Mouse (Mus musculus): ENCODE data around the gene Tinagl1. TPM values are rescaled to one million over a fixed set of nuclear protein-coding genes. Genes with fewer than 3 reads are reported as not detected.
A peak's percentile ranks its signal among the peaks of the same experiment; 100 is the strongest.

Gene Tinagl1
- polyA plus RNA-seq, 1 experiment from 2014 or later, result 26.1 TPM

GRCm38 (mm10) chr4:130173060-130173822 is 1.7 kb downstream of the Tinagl1 start:
- Histone ChIP-seq H3K4me3 (ENCODE audit: low read length) (peak overlapping the region; percentile 31; the same call in 1 of the 2 replicates), H3K36me3 (ENCODE audit: control insufficient read depth, insufficient read depth, low read length) (no peaks in the 10 kb centered on the region), H3K27ac (ENCODE audit: low read depth, low read length) (no peak overlapping the region; the same call in 1 of the 2 replicates), H3K4me1 (ENCODE audit: control insufficient read depth, insufficient read depth, low read length) (peaks cover 57% of the 10 kb centered on the region), H3K9ac (ENCODE audit: low read depth, low read length) (no peak overlapping the region), H3K4me2 (replicated peaks; ENCODE audit: low read depth, low read length) (peak overlapping the region; percentile 51), H3K27me3 (ENCODE audit: control insufficient read depth, insufficient read depth, low read length) (peaks cover 12% of the 10 kb centered on the region), H3K9me3 (ENCODE audit: control insufficient read depth, low read length) (no peaks in the 10 kb centered on the region)
- ATAC-seq (ENCODE audit: low FRiP score, low TSS enrichment), result no peak
- 67% methylated on average over 11 of the region's 11 CpGs for WGBS

DNA sequence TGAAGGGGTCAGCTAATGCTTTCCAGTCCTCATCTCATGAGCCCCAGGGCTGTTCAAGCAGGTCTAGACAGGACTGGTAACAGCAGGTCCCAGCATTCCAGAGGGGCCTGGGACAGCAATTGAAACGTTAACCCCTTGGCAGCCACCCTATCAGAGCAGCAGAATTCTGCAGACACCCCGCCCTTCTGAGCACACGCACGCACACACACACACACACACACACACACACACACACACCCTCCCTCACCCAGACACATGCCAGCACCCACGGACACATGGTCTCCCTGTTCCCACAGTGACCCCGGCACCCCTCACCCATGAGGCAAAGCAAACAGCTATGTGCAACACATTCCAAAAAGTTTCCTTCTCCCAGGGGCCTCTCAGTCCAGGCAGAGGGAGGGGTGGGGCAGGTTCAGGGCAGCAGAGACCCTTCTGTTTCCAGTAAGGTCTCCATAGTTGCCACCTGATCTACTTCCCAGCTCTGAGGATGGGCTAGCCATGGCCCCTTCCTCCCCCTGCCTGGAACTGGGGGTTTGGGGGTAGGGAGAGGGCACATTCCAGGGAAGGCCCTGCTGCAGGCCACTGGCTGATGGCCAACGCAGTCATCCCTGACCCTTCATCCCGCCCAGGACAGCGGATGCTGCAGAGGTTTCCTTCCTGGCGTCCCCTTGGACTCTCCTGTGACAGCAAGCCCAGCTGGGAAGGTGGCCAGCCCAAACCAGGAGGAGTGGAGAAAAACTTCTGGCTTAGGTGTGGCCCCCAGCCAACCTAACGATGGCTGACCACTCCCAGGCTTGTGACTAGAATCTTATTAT is 2.8 kb downstream of the Tinagl1 start:
- WGBS, result 40% methylated on average over 11 of the region's 11 CpGs
- H3K9ac ChIP-seq (ENCODE audit: low read depth, low read length), result peak overlapping the region; percentile 31; the same call in 1 of the 2 replicates
- peaks cover 58% of the 10 kb centered on the region for H3K4me1 ChIP-seq (ENCODE audit: control insufficient read depth, insufficient read depth, low read length)
- peaks cover 12% of the 10 kb centered on the region for H3K27me3 ChIP-seq (ENCODE audit: control insufficient read depth, insufficient read depth, low read length)
- H3K9me3 ChIP-seq (ENCODE audit: control insufficient read depth, low read length), result no peaks in the 10 kb centered on the region
- peak overlapping the region; percentile 17; the same call in 1 of the 2 replicates for H3K4me2 ChIP-seq (replicated peaks; ENCODE audit: low read depth, low read length)
- H3K36me3 ChIP-seq (ENCODE audit: control insufficient read depth, insufficient read depth, low read length), result no peaks in the 10 kb centered on the region
- no peak overlapping the region for H3K4me3 ChIP-seq (ENCODE audit: low read length)
- peak overlapping the region; percentile 47; the same call in 1 of the 2 replicates for H3K27ac ChIP-seq (ENCODE audit: low read depth, low read length)
- peak; percentile 16; the same call in 1 of the 2 replicates for ATAC-seq (ENCODE audit: low FRiP score, low TSS enrichment)

- WGBS, result 87% methylated on average over 4 of the region's 4 CpGs
- Histone ChIP-seq H3K9ac (ENCODE audit: low read depth, low read length) (no peak overlapping the region), H3K4me2 (replicated peaks; ENCODE audit: low read depth, low read length) (no peak overlapping the region), H3K27ac (ENCODE audit: low read depth, low read length) (no peak overlapping the region), H3K4me3 (ENCODE audit: low read length) (no peak overlapping the region), H3K36me3 (ENCODE audit: control insufficient read depth, insufficient read depth, low read length) (no peaks in the 10 kb centered on the region), H3K4me1 (ENCODE audit: control insufficient read depth, insufficient read depth, low read length) (peaks cover 50% of the 10 kb centered on the region), H3K27me3 (ENCODE audit: control insufficient read depth, insufficient read depth, low read length) (peaks cover 11% of the 10 kb centered on the region), H3K9me3 (ENCODE audit: control insufficient read depth, low read length) (no peaks in the 10 kb centered on the region)
- no peak for ATAC-seq (ENCODE audit: low FRiP score, low TSS enrichment)
These were observed 4.6 kb downstream of the Tinagl1 start for GRCm38 (mm10) chr4:130170362-130170761.

DNA sequence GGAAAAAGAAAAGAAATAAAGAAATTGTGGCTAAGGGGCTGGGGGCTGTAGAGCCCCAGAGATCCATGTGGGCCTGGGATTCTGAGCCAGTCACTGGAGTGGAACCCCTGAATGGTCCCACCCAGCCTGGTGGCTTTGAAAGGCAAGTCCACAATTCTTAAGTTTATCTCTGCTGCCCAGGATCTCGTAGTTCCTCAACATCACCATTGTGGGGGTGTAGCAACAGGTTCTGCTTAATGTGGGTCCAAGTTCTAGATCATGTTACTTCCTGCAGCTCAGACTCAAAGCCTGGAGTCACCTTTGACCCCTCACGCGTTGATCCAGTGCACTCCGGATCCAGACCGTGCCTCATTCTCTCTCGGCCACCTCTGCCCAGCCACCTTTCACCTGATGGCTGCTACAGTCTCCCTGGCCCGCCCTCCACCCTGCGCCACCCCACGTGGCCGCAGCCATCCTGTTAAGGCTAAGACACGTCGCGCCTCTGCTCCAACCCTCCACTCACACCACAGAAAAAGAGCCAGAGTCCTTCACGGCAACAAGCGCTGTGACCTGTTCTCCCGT is 5.4 kb downstream of the Tinagl1 start:
- H3K36me3 ChIP-seq (ENCODE audit: control insufficient read depth, insufficient read depth, low read length), result no peaks in the 10 kb centered on the region
- peaks cover 41% of the 10 kb centered on the region for H3K4me1 ChIP-seq (ENCODE audit: control insufficient read depth, insufficient read depth, low read length)
- H3K4me2 ChIP-seq (replicated peaks; ENCODE audit: low read depth, low read length), result no peak overlapping the region
- no peaks in the 10 kb centered on the region for H3K9me3 ChIP-seq (ENCODE audit: control insufficient read depth, low read length)
- 66% methylated on average over 16 of the region's 16 CpGs for WGBS
- H3K27me3 ChIP-seq (ENCODE audit: control insufficient read depth, insufficient read depth, low read length), result peaks cover 9% of the 10 kb centered on the region
- no peak overlapping the region for H3K9ac ChIP-seq (ENCODE audit: low read depth, low read length)
- ATAC-seq (ENCODE audit: low FRiP score, low TSS enrichment), result no peak
- H3K27ac ChIP-seq (ENCODE audit: low read depth, low read length), result no peak overlapping the region
- no peak overlapping the region for H3K4me3 ChIP-seq (ENCODE audit: low read length)

DNA sequence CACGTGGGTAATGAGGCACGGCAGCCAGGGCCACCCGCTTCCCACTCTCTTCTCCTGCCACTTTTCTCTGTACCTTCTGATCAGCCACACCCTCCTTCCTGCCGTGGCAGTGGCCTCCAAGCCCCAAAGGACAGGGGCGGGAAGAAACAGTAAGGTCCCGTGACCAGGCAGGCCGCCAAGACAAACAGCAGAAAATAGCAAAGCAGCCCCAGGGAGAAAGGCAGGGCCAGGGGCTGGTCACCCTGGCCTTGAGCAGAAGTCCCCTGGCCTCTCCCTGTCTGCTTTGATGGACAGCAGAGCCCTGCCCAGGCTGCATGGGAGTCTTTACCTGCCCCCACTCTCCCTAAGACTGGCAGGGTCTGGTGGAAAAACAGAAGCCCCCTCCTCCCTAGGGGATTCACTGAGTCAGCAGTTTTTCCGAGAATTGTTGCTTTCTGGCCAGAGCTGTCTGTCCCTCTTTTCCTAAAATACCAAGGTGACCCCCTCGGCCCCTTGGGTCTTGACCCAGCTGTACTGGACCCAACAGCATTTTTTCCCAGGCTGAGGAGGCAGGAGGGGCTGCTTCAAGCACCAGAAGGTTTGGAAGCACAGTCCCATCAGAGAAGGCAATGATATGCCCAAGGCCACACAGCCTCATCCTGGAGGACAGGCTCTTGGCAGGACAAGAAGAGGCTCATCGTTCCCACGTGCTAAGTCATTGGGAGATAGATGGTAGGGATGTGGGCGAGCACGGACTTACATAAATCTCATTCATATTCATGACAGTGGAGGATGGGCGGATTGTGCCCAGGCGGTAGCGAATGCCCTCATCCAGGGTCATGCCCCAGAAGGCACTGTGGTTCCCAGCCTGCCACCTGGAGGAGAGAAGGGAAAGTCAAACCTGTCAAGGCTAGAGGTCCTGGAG is 6.4 kb downstream of the Tinagl1 start:
- Histone ChIP-seq H3K4me2 (replicated peaks; ENCODE audit: low read depth, low read length) (peak overlapping the region; percentile 21; the same call in 1 of the 2 replicates), H3K27me3 (ENCODE audit: control insufficient read depth, insufficient read depth, low read length) (no peaks in the 10 kb centered on the region), H3K36me3 (ENCODE audit: control insufficient read depth, insufficient read depth, low read length) (no peaks in the 10 kb centered on the region), H3K4me1 (ENCODE audit: control insufficient read depth, insufficient read depth, low read length) (peaks cover 38% of the 10 kb centered on the region), H3K9ac (ENCODE audit: low read depth, low read length) (no peak overlapping the region), H3K9me3 (ENCODE audit: control insufficient read depth, low read length) (no peaks in the 10 kb centered on the region), H3K4me3 (ENCODE audit: low read length) (no peak overlapping the region), H3K27ac (ENCODE audit: low read depth, low read length) (peak overlapping the region; percentile 37; the same call in 1 of the 2 replicates)
- ATAC-seq (ENCODE audit: low FRiP score, low TSS enrichment), result peak; percentile 65
- 28% methylated on average over 16 of the region's 16 CpGs for WGBS

DNA sequence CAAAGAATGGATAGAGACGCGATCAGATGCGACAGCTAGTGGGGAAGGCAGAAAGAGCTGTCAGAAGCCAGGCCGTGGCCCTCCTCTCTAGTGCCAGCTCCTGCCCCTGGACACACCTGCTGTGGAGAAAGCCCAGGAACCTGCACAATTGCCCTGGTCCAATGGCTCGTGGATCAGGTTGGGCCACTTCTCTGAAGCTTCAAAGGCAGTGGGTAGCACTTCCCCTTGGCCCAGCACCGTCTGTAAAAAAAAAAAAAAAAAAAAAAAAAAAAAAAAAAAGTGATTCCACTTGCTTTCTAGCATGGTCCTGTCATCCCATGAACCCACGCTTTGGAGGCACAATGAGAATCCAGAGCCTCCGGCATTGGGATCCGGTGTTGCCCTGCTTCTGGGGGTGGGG is 7.1 kb downstream of the Tinagl1 start:
- Histone ChIP-seq H3K9ac (ENCODE audit: low read depth, low read length) (no peak overlapping the region), H3K27me3 (ENCODE audit: control insufficient read depth, insufficient read depth, low read length) (no peaks in the 10 kb centered on the region), H3K4me1 (ENCODE audit: control insufficient read depth, insufficient read depth, low read length) (peaks cover 41% of the 10 kb centered on the region), H3K9me3 (ENCODE audit: control insufficient read depth, low read length) (no peaks in the 10 kb centered on the region), H3K27ac (ENCODE audit: low read depth, low read length) (no peak overlapping the region), H3K4me2 (replicated peaks; ENCODE audit: low read depth, low read length) (peak overlapping the region; percentile 21), H3K4me3 (ENCODE audit: low read length) (no peak overlapping the region), H3K36me3 (ENCODE audit: control insufficient read depth, insufficient read depth, low read length) (no peaks in the 10 kb centered on the region)
- no peak; the same call in 1 of the 2 replicates for ATAC-seq (ENCODE audit: low FRiP score, low TSS enrichment)
- 22% methylated on average over 9 of the region's 9 CpGs for WGBS

GRCm38 (mm10) chr4:130167321-130167720 is 7.6 kb downstream of the Tinagl1 start:
- H3K4me1 ChIP-seq (ENCODE audit: control insufficient read depth, insufficient read depth, low read length), result peaks cover 36% of the 10 kb centered on the region
- H3K27me3 ChIP-seq (ENCODE audit: control insufficient read depth, insufficient read depth, low read length), result 0 out of 2 replicates have a peak, but pooled peaks cover 3% of the 10 kb centered on the region
- H3K4me2 ChIP-seq (replicated peaks; ENCODE audit: low read depth, low read length), result peak overlapping the region; percentile 18; the same call in 1 of the 2 replicates
- H3K27ac ChIP-seq (ENCODE audit: low read depth, low read length), result no peak overlapping the region
- 63% methylated on average over 22 of the region's 22 CpGs for WGBS
- H3K9ac ChIP-seq (ENCODE audit: low read depth, low read length), result no peak overlapping the region
- no peaks in the 10 kb centered on the region for H3K36me3 ChIP-seq (ENCODE audit: control insufficient read depth, insufficient read depth, low read length)
- no peak overlapping the region for H3K4me3 ChIP-seq (ENCODE audit: low read length)
- ATAC-seq (ENCODE audit: low FRiP score, low TSS enrichment), result no peak
- no peaks in the 10 kb centered on the region for H3K9me3 ChIP-seq (ENCODE audit: control insufficient read depth, low read length)

GRCm38 (mm10) chr4:130166592-130166991 is 8.3 kb downstream of the Tinagl1 start:
- peaks cover 29% of the 10 kb centered on the region for H3K4me1 ChIP-seq (ENCODE audit: control insufficient read depth, insufficient read depth, low read length)
- no peaks in the 10 kb centered on the region for H3K36me3 ChIP-seq (ENCODE audit: control insufficient read depth, insufficient read depth, low read length)
- no peak for ATAC-seq (ENCODE audit: low FRiP score, low TSS enrichment)
- H3K4me2 ChIP-seq (replicated peaks; ENCODE audit: low read depth, low read length), result no peak overlapping the region
- no peak overlapping the region for H3K9ac ChIP-seq (ENCODE audit: low read depth, low read length)
- WGBS, result 75% methylated on average over 8 of the region's 8 CpGs
- no peaks in the 10 kb centered on the region for H3K9me3 ChIP-seq (ENCODE audit: control insufficient read depth, low read length)
- H3K4me3 ChIP-seq (ENCODE audit: low read length), result no peak overlapping the region
- H3K27me3 ChIP-seq (ENCODE audit: control insufficient read depth, insufficient read depth, low read length), result 0 out of 2 replicates have a peak, but pooled peaks cover 4% of the 10 kb centered on the region
- no peak overlapping the region for H3K27ac ChIP-seq (ENCODE audit: low read depth, low read length)
